Mouse (Mus musculus): ENCODE measurements around the gene Cfc1. TPM values are rescaled to one million over a fixed set of nuclear protein-coding genes. Genes with fewer than 3 reads are reported as not detected.
"Not testable (repeated sequence)": the region's sequence is repeated elsewhere in the genome, so short reads cannot be mapped to it uniquely, and the experiment has no call there.

Gene Cfc1
- polyA plus RNA-seq, 1 experiment from 2014 or later = not detected

DNA sequence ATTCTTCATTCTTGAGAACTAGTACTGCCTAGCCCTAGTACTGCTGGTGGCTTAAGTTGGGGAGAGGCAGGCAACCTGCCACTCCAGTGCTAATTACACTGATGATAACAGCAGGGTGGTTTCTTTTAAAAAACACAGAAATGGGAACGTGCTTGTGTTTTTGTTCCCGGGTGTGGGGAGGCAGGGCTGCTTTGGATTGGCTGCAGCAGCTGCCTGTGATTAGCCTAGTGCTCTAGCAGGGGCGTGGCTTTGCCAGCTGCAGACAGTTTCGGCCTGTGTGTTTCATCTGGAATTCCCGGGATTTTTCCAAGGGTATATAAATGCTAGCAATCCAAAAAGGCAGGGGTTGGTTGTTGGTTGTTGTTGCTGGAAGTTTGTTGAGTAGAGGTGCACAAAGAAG is 18.9 kb upstream of the Cfc1 start:
- Histone ChIP-seq H3K27ac (no peak overlapping the region), H3K9ac (no peak overlapping the region), H3K4me1 (replicated peaks) (0 out of 2 replicates have a peak, but pooled peaks cover 3% of the 10 kb centered on the region), H3K9me3 (replicated peaks) (no peaks in the 10 kb centered on the region), H3K27me3 (no peaks in the 10 kb centered on the region), H3K36me3 (no peaks in the 10 kb centered on the region), H3K4me3 (no peak overlapping the region), H3K4me2 (no peak overlapping the region)
- no peak for ATAC-seq (replicated peaks; ENCODE audit: insufficient number of reproducible peaks, insufficient read depth, low FRiP score, low read depth)
- 18% methylated on average over 5 of the region's 5 CpGs for WGBS

DNA sequence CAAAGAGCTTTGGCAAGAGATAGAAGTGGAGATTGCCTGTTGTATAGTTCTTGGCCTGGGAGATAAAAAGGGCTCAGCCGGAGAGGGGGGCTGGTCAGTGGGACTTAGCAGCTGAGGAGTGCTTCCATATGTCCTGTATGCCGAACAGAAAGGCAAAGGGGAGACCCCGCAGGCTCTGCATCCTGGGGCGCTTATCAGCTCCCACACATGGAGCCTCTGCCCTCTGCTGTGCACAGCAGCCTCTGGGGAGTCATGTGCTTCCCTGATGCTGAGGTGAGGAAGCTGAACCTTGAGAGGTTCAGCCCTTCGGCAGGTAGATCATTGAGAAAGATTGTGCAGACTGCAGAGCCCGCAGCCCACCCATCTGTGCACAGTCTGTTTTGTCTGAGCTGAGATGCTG is 18.2 kb upstream of the Cfc1 start:
- not testable (repeated sequence) for H3K27ac ChIP-seq; H3K9ac ChIP-seq; H3K9me3 ChIP-seq (replicated peaks); H3K36me3 ChIP-seq; H3K27me3 ChIP-seq; ATAC-seq (replicated peaks; ENCODE audit: insufficient number of reproducible peaks, insufficient read depth, low FRiP score, low read depth); H3K4me3 ChIP-seq; H3K4me2 ChIP-seq; H3K4me1 ChIP-seq (replicated peaks)
- 32% methylated on average over 6 of the region's 6 CpGs for WGBS

- H3K9ac ChIP-seq; H3K36me3 ChIP-seq; H3K27ac ChIP-seq; H3K27me3 ChIP-seq; H3K9me3 ChIP-seq (replicated peaks); ATAC-seq (replicated peaks; ENCODE audit: insufficient number of reproducible peaks, insufficient read depth, low FRiP score, low read depth); H3K4me2 ChIP-seq; H3K4me3 ChIP-seq: not testable (repeated sequence)
- 48% methylated on average over 1 of the region's 1 CpGs for WGBS
- H3K4me1 ChIP-seq (replicated peaks) = peaks cover 12% of the 10 kb centered on the region
Observed at GRCm38 (mm10) chr1:34517797-34518196, 17.7 kb upstream of the Cfc1 start.

DNA sequence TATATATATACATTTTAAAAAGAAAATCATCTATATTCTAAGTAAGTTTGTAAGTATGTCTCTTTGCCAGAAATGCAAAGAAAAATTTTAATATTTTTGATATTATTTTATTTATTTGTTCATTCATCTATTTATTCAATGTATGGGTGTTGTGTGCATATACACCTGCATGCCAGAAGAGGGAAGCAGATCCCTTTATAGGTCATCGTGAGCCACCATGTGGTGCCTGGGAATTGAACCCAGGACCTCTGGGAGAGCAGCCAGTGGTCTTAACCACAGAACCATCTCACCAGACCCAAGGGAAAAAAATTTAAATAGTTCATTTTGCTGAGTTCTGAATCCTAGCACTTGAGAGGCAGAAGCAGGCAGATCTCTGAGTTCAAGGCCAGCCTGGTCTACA is 17.2 kb upstream of the Cfc1 start:
- Histone ChIP-seq H3K9ac (no peak overlapping the region), H3K4me2 (no peak overlapping the region), H3K4me1 (replicated peaks) (peaks cover 15% of the 10 kb centered on the region), H3K36me3 (no peaks in the 10 kb centered on the region), H3K27ac (no peak overlapping the region), H3K27me3 (no peaks in the 10 kb centered on the region), H3K4me3 (no peak overlapping the region), H3K9me3 (replicated peaks) (no peaks in the 10 kb centered on the region)
- ATAC-seq (replicated peaks; ENCODE audit: insufficient number of reproducible peaks, insufficient read depth, low FRiP score, low read depth) = no peak
- WGBS = 61% methylated on average over 1 of the region's 1 CpGs

DNA sequence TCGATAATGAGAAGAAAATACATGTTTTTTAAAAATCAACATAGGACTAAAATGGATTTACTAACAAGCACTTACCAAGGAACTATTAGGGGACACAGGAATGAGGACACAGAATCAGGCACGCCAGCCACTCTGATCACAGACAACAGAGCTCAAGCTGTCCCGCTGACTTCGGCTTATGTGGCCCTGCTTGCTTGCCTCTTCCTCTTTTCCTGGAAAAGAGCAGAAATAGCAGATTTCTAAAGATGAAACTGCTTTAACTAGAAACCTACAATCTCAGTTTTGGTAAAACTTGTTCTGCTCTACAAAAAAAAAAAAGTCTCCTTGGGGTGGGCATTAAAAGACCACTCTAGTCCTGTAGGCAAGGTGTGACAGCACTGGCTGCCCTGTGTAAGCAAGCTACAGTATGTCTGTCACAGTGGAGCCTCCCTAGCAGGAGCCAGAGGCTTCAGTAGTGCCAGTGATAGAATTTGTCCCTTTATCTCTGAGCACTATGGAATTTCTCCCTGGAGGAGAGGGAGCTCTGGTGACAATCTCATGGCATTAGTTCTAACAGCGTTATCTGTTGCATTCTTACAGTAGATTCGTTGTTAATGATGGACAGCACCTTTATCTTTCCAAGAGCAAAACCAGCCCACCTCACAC is 13.1 kb upstream of the Cfc1 start:
- Histone ChIP-seq H3K9ac (no peak overlapping the region), H3K27ac (0 out of 2 replicates have a peak overlapping the region, but pooled peaks have one; percentile 34), H3K4me3 (no peak overlapping the region), H3K36me3 (no peaks in the 10 kb centered on the region), H3K9me3 (replicated peaks) (no peaks in the 10 kb centered on the region), H3K4me2 (no peak overlapping the region), H3K27me3 (no peaks in the 10 kb centered on the region), H3K4me1 (replicated peaks) (peaks cover 15% of the 10 kb centered on the region)
- WGBS = 40% methylated on average over 6 of the region's 6 CpGs
- ATAC-seq (replicated peaks; ENCODE audit: insufficient number of reproducible peaks, insufficient read depth, low FRiP score, low read depth) = no peak

- no peaks in the 10 kb centered on the region for H3K27me3 ChIP-seq
- H3K36me3 ChIP-seq = no peaks in the 10 kb centered on the region
- peaks cover 15% of the 10 kb centered on the region for H3K4me1 ChIP-seq (replicated peaks)
- no peaks in the 10 kb centered on the region for H3K9me3 ChIP-seq (replicated peaks)
- no peak for ATAC-seq (replicated peaks; ENCODE audit: insufficient number of reproducible peaks, insufficient read depth, low FRiP score, low read depth)
- no peak overlapping the region for H3K4me2 ChIP-seq
- H3K27ac ChIP-seq = 0 out of 2 replicates have a peak overlapping the region, but pooled peaks have one; percentile 34
- no peak overlapping the region for H3K9ac ChIP-seq
- WGBS = 29% methylated on average over 3 of the region's 3 CpGs
- no peak overlapping the region for H3K4me3 ChIP-seq
Observed at GRCm38 (mm10) chr1:34522850-34523244, 12.6 kb upstream of the Cfc1 start.

DNA sequence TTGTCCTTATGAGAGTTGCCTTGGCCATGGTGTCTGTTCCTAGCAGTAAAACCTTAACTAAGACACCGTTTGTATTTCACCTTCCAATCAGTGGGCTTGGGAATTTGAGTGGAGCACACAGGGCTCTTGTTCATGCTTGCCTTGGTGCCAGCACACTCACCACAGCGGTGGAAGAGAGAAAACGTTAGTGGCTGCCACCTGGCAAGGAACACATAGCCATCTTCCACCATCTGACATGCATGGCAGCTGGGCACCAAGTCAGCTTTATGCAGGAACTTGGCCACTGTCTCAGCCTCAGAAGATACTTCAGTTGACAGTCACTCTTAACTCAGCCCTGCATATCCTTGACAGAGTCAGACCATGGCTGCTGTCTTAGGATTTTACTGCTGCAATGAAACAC is 11.8 kb upstream of the Cfc1 start:
- WGBS = 85% methylated on average over 3 of the region's 3 CpGs
- Histone ChIP-seq H3K4me1 (replicated peaks) (peaks cover 15% of the 10 kb centered on the region), H3K27ac (no peak overlapping the region), H3K9ac (no peak overlapping the region), H3K27me3 (no peaks in the 10 kb centered on the region), H3K4me2 (no peak overlapping the region), H3K4me3 (no peak overlapping the region), H3K36me3 (no peaks in the 10 kb centered on the region), H3K9me3 (replicated peaks) (no peaks in the 10 kb centered on the region)
- ATAC-seq (replicated peaks; ENCODE audit: insufficient number of reproducible peaks, insufficient read depth, low FRiP score, low read depth) = no peak

- H3K4me3 ChIP-seq; H3K9me3 ChIP-seq (replicated peaks); H3K27ac ChIP-seq; ATAC-seq (replicated peaks; ENCODE audit: insufficient number of reproducible peaks, insufficient read depth, low FRiP score, low read depth); H3K36me3 ChIP-seq; H3K4me2 ChIP-seq; H3K9ac ChIP-seq: not testable (repeated sequence)
- Histone ChIP-seq H3K4me1 (replicated peaks) (peaks cover 11% of the 10 kb centered on the region), H3K27me3 (peaks cover 24% of the 10 kb centered on the region)
- WGBS = 27% methylated on average over 3 of the region's 3 CpGs
Observed at GRCm38 (mm10) chr1:34534574-34534973, 874 bp upstream of the Cfc1 start.

- peak overlapping the region; percentile 13 for H3K4me3 ChIP-seq
- no peak for ATAC-seq (replicated peaks; ENCODE audit: insufficient number of reproducible peaks, insufficient read depth, low FRiP score, low read depth)
- H3K4me1 ChIP-seq (replicated peaks) = peaks cover 11% of the 10 kb centered on the region
- 2% methylated on average over 14 of the region's 14 CpGs for WGBS
- H3K9me3 ChIP-seq (replicated peaks) = no peaks in the 10 kb centered on the region
- peaks cover 24% of the 10 kb centered on the region for H3K27me3 ChIP-seq
- no peak overlapping the region for H3K9ac ChIP-seq
- H3K27ac ChIP-seq = no peak overlapping the region
- H3K36me3 ChIP-seq = no peaks in the 10 kb centered on the region
- peak overlapping the region; percentile 52 for H3K4me2 ChIP-seq
Observed at GRCm38 (mm10) chr1:34536291-34536766, 881 bp downstream of the Cfc1 start.

- peak overlapping the region; percentile 52 for H3K4me2 ChIP-seq
- no peaks in the 10 kb centered on the region for H3K36me3 ChIP-seq
- H3K4me3 ChIP-seq = peak overlapping the region; percentile 13; the same call in 1 of the 2 replicates
- 9% methylated on average over 16 of the region's 16 CpGs for WGBS
- H3K27me3 ChIP-seq = peaks cover 24% of the 10 kb centered on the region
- H3K9ac ChIP-seq = no peak overlapping the region
- H3K27ac ChIP-seq = no peak overlapping the region
- ATAC-seq (replicated peaks; ENCODE audit: insufficient number of reproducible peaks, insufficient read depth, low FRiP score, low read depth) = 0 out of 2 replicates have a peak, but pooled peaks have one; percentile 20
- H3K4me1 ChIP-seq (replicated peaks) = peaks cover 11% of the 10 kb centered on the region
- no peaks in the 10 kb centered on the region for H3K9me3 ChIP-seq (replicated peaks)
Observed at GRCm38 (mm10) chr1:34536767-34537485, 1.5 kb downstream of the Cfc1 start.

- Histone ChIP-seq H3K4me2 (no peak overlapping the region), H3K27ac (no peak overlapping the region), H3K9ac (no peak overlapping the region), H3K4me3 (no peak overlapping the region), H3K4me1 (replicated peaks) (no peaks in the 10 kb centered on the region), H3K36me3 (no peaks in the 10 kb centered on the region), H3K27me3 (no peaks in the 10 kb centered on the region), H3K9me3 (replicated peaks) (no peaks in the 10 kb centered on the region)
- WGBS = 64% methylated on average over 1 of the region's 1 CpGs
- no peak for ATAC-seq (replicated peaks; ENCODE audit: insufficient number of reproducible peaks, insufficient read depth, low FRiP score, low read depth)
Observed at GRCm38 (mm10) chr1:34547074-34547473, 11.6 kb downstream of the Cfc1 start.
